Mouse (Mus musculus): ENCODE results near the gene Il2ra. TPM values are rescaled to one million over a fixed set of nuclear protein-coding genes. Genes with fewer than 3 reads are reported as not detected.
"Not testable (repeated sequence)": the region's sequence is repeated elsewhere in the genome, so short reads cannot be mapped to it uniquely, and the experiment has no call there.

The Il2ra gene
- polyA plus RNA-seq (2015; fragmentation: Nextera tagmentation; extraction: Ambion mirVana) = not detected in 2 replicates

- ATAC-seq (replicated peaks) = no peak
- no peak within 1 kb of the TSS for H3K4me3 ChIP-seq
- H3K4me2 ChIP-seq (replicated peaks) = no peak within 1 kb of the TSS
- no peaks in the 10 kb centered on the region for H3K36me3 ChIP-seq
- 88% methylated on average over 3 of the region's 3 CpGs for WGBS
- H3K9ac ChIP-seq (replicated peaks) = no peak within 1 kb of the TSS
- no peak within 1 kb of the TSS for H3K27ac ChIP-seq (replicated peaks)
- H3K27me3 ChIP-seq = no peaks in the 10 kb centered on the region
- no peaks in the 10 kb centered on the region for H3K9me3 ChIP-seq
- H3K4me1 ChIP-seq = no peaks in the 10 kb centered on the region
Observed at GRCm38 (mm10) chr2:11642451-11642941, at the start of gene Il2ra. Il2ra (plus strand) TSS chr2:11642807.

GRCm38 (mm10) chr2:11596690-11597089 is 45.9 kb upstream of the Il2ra start:
- peaks cover 74% of the 10 kb centered on the region for H3K36me3 ChIP-seq
- H3K9me3 ChIP-seq = no peaks in the 10 kb centered on the region
- H3K9ac ChIP-seq (replicated peaks) = no peak overlapping the region
- H3K27ac ChIP-seq (replicated peaks) = no peak overlapping the region
- no peak overlapping the region for H3K4me2 ChIP-seq (replicated peaks)
- no peaks in the 10 kb centered on the region for H3K27me3 ChIP-seq
- ATAC-seq (replicated peaks) = no peak
- H3K4me3 ChIP-seq = no peak overlapping the region
- 86% methylated on average over 2 of the region's 2 CpGs for WGBS
- H3K4me1 ChIP-seq = peaks cover 5% of the 10 kb centered on the region

- H3K9ac ChIP-seq (replicated peaks) = no peak overlapping the region
- ATAC-seq (replicated peaks) = no peak
- H3K27me3 ChIP-seq = no peaks in the 10 kb centered on the region
- H3K36me3 ChIP-seq = peaks cover 62% of the 10 kb centered on the region
- H3K9me3 ChIP-seq = no peaks in the 10 kb centered on the region
- no peak overlapping the region for H3K4me2 ChIP-seq (replicated peaks)
- WGBS = 97% methylated on average over 7 of the region's 7 CpGs
- H3K27ac ChIP-seq (replicated peaks) = no peak overlapping the region
- H3K4me1 ChIP-seq = peaks cover 13% of the 10 kb centered on the region
- H3K4me3 ChIP-seq = no peak overlapping the region
Observed at GRCm38 (mm10) chr2:11597906-11598305, 44.7 kb upstream of the Il2ra start.

DNA sequence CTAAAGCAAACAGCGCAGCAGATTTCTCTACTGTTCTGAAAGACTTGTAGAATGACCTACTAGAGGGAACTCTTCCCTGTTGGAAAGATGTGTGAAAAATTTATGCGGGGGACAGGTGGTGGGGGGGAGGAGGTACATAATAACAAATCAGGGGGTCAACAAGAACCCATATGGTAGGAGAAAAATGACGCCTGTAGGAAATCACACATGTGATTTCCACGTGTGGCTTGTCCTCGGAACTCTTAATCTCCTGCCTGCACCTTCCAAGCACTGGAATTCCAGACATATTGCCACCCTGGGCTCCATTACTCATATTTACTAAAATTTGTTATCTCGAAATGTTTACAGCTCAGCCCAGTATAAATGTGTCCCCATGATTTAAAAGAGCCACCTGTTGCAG is 40.8 kb upstream of the Il2ra start:
- peak overlapping the region; percentile 58 for H3K4me2 ChIP-seq (replicated peaks)
- peak overlapping the region; percentile 89 for H3K4me3 ChIP-seq
- peaks cover 13% of the 10 kb centered on the region for H3K4me1 ChIP-seq
- ATAC-seq (replicated peaks) = no peak
- no peaks in the 10 kb centered on the region for H3K9me3 ChIP-seq
- H3K9ac ChIP-seq (replicated peaks) = peak overlapping the region; percentile 96
- no peaks in the 10 kb centered on the region for H3K27me3 ChIP-seq
- WGBS = 84% methylated on average over 6 of the region's 6 CpGs
- H3K36me3 ChIP-seq = peaks cover 31% of the 10 kb centered on the region
- no peak overlapping the region for H3K27ac ChIP-seq (replicated peaks)

- Histone ChIP-seq H3K27ac (replicated peaks) (peak overlapping the region; percentile 65), H3K4me2 (replicated peaks) (peak overlapping the region; percentile 58), H3K27me3 (no peaks in the 10 kb centered on the region), H3K4me3 (peak overlapping the region; percentile 89), H3K9ac (replicated peaks) (peak overlapping the region; percentile 96), H3K9me3 (no peaks in the 10 kb centered on the region), H3K4me1 (peaks cover 13% of the 10 kb centered on the region), H3K36me3 (peaks cover 21% of the 10 kb centered on the region)
- ATAC-seq (replicated peaks) = peak; percentile 100
- WGBS = under 1% methylated on average over 78 of the region's 78 CpGs
Observed at GRCm38 (mm10) chr2:11602506-11603489, 39.8 kb upstream of the Il2ra start.

DNA sequence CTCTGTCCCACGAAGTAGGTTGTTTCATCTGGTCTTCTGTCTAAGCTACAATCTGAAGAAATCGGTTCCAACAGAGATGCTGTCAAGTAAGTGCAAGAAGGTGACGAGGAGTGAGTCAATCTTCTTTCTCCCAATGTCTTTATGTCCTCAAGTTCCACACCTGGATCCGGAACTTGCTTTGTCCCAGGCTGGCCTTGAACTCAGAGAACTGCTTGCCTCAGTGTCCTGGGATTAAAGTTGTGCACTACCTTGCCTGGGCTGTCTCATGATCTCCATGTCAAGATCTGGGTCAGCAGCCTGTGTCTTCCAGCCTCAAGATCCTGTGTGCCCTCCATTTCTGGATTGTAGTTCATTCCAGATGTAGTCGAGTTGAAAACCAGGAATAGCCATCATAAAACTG is 38.6 kb upstream of the Il2ra start, which contains the start of gene Rbm17:
Gene Rbm17 (minus strand): TSS at position 101 of the 400 bp plus-strand sequence.
- ATAC-seq (replicated peaks) = no peak
- no peaks in the 10 kb centered on the region for H3K27me3 ChIP-seq
- H3K36me3 ChIP-seq = peaks cover 11% of the 10 kb centered on the region; the same call in 1 of the 2 replicates
- WGBS = 89% methylated on average over 5 of the region's 5 CpGs
- peak within 1 kb of the TSS; percentile 89 for H3K4me3 ChIP-seq
- H3K4me2 ChIP-seq (replicated peaks) = peak within 1 kb of the TSS; percentile 58
- H3K9me3 ChIP-seq = no peaks in the 10 kb centered on the region
- H3K9ac ChIP-seq (replicated peaks) = peak within 1 kb of the TSS; percentile 96
- peaks cover 13% of the 10 kb centered on the region for H3K4me1 ChIP-seq
- H3K27ac ChIP-seq (replicated peaks) = peak within 1 kb of the TSS; percentile 65

- H3K9me3 ChIP-seq = no peaks in the 10 kb centered on the region
- no peaks in the 10 kb centered on the region for H3K27me3 ChIP-seq
- no peak overlapping the region for H3K27ac ChIP-seq (replicated peaks)
- peaks cover 8% of the 10 kb centered on the region; the same call in 1 of the 2 replicates for H3K36me3 ChIP-seq
- H3K4me2 ChIP-seq (replicated peaks) = no peak overlapping the region
- no peak overlapping the region for H3K4me3 ChIP-seq
- H3K4me1 ChIP-seq = peaks cover 13% of the 10 kb centered on the region
- no peak for ATAC-seq (replicated peaks)
- H3K9ac ChIP-seq (replicated peaks) = no peak overlapping the region
Observed at GRCm38 (mm10) chr2:11604911-11605310, 37.7 kb upstream of the Il2ra start.

DNA sequence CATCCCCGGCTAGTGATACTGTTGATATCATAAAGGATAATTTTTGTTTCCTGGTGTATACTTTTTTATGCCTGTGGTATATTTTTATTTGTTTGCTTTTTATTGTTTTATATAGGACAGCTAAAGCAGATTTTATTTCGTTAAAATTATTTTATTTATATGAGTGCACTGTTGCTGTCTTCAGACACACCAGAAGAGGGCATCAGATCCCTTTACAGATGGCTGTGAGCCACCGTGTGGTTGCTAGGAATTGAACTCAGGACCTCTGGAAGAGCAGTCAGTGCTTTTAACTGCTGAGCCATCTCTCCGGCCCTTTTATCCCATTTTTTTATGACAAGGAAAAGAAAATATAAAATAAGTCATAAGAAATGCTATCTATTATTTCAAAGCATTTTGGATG is 35.9 kb upstream of the Il2ra start:
- 84% methylated on average over 4 of the region's 4 CpGs for WGBS
- H3K9me3 ChIP-seq; H3K27me3 ChIP-seq; H3K4me2 ChIP-seq (replicated peaks); ATAC-seq (replicated peaks); H3K36me3 ChIP-seq; H3K9ac ChIP-seq (replicated peaks); H3K4me3 ChIP-seq; H3K27ac ChIP-seq (replicated peaks); H3K4me1 ChIP-seq: not testable (repeated sequence)

DNA sequence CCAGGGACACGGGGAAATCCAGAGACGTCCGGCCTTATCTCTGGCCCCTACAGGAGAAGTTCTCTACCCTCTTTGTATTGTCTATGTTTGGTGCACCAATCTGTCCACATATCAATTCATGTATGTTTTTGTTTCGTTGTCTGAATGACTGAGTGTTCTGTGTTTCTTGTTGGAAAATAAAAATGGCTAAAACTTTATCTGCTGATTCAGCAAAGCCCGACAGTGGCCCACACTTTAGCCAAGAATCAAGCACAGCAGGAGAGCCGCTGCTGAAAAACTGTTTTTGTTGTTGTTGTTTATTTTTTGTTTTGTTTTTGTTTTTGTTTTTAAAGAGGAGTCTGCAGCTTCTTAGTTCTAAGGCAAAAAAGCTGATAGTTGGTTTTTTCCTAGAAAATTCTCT is 29.7 kb upstream of the Il2ra start:
- not testable (repeated sequence) for H3K4me3 ChIP-seq; H3K9ac ChIP-seq (replicated peaks); H3K27ac ChIP-seq (replicated peaks); H3K36me3 ChIP-seq; H3K4me1 ChIP-seq; ATAC-seq (replicated peaks); H3K9me3 ChIP-seq; H3K4me2 ChIP-seq (replicated peaks); H3K27me3 ChIP-seq
- WGBS = 92% methylated on average over 6 of the region's 6 CpGs

GRCm38 (mm10) chr2:11616846-11617245 is 25.8 kb upstream of the Il2ra start:
- Histone ChIP-seq H3K9ac (replicated peaks) (no peak overlapping the region), H3K4me3 (no peak overlapping the region), H3K27me3 (no peaks in the 10 kb centered on the region), H3K27ac (replicated peaks) (no peak overlapping the region), H3K4me1 (no peaks in the 10 kb centered on the region), H3K36me3 (no peaks in the 10 kb centered on the region), H3K9me3 (no peaks in the 10 kb centered on the region), H3K4me2 (replicated peaks) (no peak overlapping the region)
- no peak for ATAC-seq (replicated peaks)
- WGBS = 91% methylated on average over 9 of the region's 9 CpGs

DNA sequence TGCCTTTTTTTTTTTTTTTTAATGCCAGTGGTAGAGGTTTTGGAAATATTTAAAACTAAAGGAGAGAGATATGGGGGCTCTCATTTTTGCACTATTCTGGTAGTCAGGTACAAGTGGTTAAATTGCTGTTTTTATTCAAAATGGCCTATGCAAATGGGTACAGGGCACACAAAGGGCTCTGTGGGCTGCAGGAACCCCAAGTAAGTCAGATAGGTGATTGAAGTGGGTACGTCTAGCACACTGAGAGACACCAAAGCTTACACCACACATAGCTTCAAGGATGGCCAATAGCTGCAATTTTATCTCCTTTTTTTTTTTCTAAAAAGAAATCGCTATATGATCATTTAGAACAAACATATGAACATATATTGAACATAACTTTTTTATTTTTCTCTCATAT is 23.0 kb upstream of the Il2ra start:
- WGBS = 81% methylated on average over 2 of the region's 2 CpGs
- no peak overlapping the region for H3K27ac ChIP-seq (replicated peaks)

GRCm38 (mm10) chr2:11623173-11623572 is 19.4 kb upstream of the Il2ra start:
- H3K27ac ChIP-seq (replicated peaks) = no peak overlapping the region
- H3K9ac ChIP-seq (replicated peaks) = no peak overlapping the region
- H3K4me3 ChIP-seq = no peak overlapping the region
- no peak overlapping the region for H3K4me2 ChIP-seq (replicated peaks)
- no peaks in the 10 kb centered on the region for H3K36me3 ChIP-seq
- H3K9me3 ChIP-seq = no peaks in the 10 kb centered on the region
- H3K4me1 ChIP-seq = no peaks in the 10 kb centered on the region
- ATAC-seq (replicated peaks) = no peak
- H3K27me3 ChIP-seq = no peaks in the 10 kb centered on the region
- WGBS = 89% methylated on average over 8 of the region's 8 CpGs

More for the DNA sequence above, 23.0 kb upstream of the Il2ra start:
- Histone ChIP-seq H3K4me2 (replicated peaks) (no peak overlapping the region), H3K4me1 (no peaks in the 10 kb centered on the region), H3K36me3 (no peaks in the 10 kb centered on the region), H3K27me3 (no peaks in the 10 kb centered on the region), H3K9ac (replicated peaks) (no peak overlapping the region), H3K4me3 (no peak overlapping the region), H3K9me3 (no peaks in the 10 kb centered on the region)
- ATAC-seq (replicated peaks) = no peak

All from forebrain, embryonic 15.5 days (tissue).